Mouse (Mus musculus) inflammation-experienced regulatory T-cells (primary cell): ENCODE measurements around the gene Camk2n2. TPM values are rescaled to one million over a fixed set of nuclear protein-coding genes. Genes with fewer than 3 reads are reported as not detected.

ENCODE experiments used
- polyA plus RNA-seq, 2 experiments: library from polyadenylated mRNA; unstranded; fragments of 100-300 nt; shearing (Covaris generic); gene quantifications; one replicate each; pipeline ENCODE4 v1.2.1; 2017

The Camk2n2 gene
- under 1 TPM; 0.29 to 0.84 TPM for polyA plus RNA-seq

DNA sequence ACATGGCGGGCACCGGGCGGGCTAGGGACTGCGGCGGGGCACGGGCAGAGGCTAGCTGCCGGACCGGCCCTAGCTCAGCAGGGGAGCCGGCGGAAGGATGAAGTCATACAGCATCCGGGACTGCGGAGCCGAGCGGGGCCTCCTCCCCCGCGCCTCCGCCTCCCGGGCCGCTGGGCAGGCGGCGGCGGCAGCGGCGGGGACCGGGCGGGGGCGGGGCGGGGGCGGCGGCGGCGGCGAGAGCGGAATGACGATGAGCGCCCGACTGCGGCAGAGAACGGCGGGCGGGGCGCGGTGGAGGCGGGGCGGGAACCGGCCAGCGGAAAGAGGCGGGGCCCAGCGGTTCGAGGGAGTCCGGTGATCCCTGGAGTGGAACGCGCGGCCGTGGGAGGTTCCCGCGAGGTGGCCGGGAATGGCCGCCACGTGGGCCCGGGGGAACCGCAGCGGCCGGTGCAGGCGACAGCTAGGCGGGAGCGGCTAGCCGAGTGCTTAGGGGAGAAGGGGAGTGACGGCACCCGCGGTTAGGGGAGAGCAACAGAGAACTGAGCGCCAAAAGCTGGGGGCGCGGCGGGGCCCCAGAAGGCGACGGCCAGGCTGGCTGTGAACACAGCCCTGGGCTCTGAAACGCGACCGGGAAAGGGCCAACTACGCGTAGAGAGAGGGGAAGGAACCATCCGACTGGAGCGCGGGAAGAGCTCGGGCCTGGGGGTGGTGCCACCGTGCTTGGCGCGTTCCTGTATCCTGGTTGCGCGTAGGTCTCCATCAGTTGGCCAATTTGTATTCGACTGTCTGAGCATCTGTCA is at the start of gene Camk2n2:
Gene Camk2n2, minus strand, starts transcription at position 97 of the 800 bp plus-strand sequence.

DNA sequence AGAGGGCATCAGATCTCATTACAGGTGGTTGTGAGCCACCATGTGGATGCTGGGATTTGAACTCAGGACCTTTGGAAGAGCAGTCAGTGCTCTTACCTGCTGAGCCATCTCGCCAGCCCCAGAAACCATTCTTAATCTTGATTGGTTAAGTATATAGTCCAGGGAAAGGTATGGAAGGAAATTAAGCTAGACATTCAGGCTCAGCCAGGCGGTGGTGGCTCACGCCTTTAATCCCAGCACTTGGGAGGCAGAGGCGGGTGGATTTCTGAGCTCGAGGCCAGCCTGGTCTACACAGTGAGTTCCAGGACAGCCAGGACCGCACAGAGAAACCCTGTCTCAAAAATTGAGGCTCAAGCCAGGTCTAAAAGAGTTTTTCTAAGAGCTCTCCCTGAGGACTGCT is 46.9 kb upstream of the Camk2n2 start, which contains the start of gene Eif4g1:
Gene Eif4g1, plus strand, starts transcription at position 301 of the 400 bp plus-strand sequence.

GRCm38 (mm10) chr16:20651076-20651946 is 30.2 kb upstream of the Camk2n2 start, which contains the start of gene Psmd2:
TSS of gene Psmd2 (plus strand) at chr16:20651652.

DNA sequence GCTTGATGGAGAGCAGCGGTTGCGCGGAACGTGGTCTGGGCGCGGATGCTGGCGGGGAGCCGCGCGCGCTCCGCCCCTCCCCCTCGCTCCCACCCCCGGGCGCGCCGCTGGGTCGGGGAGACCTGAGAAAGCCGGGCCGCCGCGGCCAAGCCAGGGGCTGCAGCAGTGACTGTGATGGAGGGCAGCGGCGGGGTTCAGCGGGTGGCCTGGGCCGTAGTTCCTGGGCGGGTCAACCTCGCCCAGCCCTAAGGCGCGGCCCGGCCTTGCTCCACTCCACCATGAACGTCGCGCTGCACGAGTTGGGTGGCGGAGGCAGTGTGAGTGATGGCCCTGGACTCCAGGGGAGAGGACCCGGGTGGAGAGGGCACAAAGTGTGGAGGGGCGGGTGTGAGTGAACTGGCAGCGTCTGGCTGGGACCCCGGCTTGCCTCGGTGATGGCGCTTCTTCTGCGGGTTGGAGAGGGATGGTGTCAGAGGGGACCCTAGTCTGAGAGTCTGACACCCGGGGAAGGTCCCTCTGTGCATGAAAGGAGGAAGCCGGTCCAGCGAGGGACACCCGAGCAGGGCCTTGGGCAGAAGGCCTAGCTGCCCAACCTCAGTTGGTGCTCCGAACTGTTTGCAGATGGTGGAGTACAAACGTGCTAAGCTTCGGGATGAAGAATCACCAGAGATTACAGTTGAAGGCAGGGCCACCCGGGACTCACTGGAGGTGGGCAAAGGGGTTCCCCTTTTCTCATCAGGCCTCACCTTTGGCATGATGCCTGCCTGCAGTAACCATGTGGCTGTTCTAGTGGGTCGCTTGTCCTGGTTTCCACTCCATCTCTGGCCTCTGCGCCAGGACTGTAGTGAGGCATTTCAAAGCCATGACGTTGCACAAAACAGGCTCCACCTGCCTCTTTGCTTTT is 8.9 kb upstream of the Camk2n2 start, which contains the start of gene Ece2:
Gene Ece2, plus strand, starts transcription at position 98 of the 904 bp plus-strand sequence.

GRCm38 (mm10) chr16:20611357-20612227 is 9.5 kb downstream of the Camk2n2 start, which contains the start of the genes Eef1akmt4, Gm49333 and Alg3:
TSS of gene Eef1akmt4 (plus strand) at chr16:20611593.
TSS of gene Gm49333 (plus strand) at chr16:20611610.
TSS of gene Alg3 (minus strand) at chr16:20611735.

GRCm38 (mm10) chr16:20589366-20589938 is 31.6 kb downstream of the Camk2n2 start, which contains the start of gene Vwa5b2:
TSS of gene Vwa5b2 (plus strand) at chr16:20589471.

Other genes starting within 250 kb of the Camk2n2 start
- 10 to 100 TPM; 27.0 to 32.6 TPM for gene Abcc5, start 194.9 kb downstream of the Camk2n2 start, polyA plus RNA-seq
- gene Eif2b5, start 122.5 kb downstream of the Camk2n2 start, polyA plus RNA-seq: 10 to 100 TPM; 70.2 to 83.7 TPM
- gene Dvl3, start 104.3 kb downstream of the Camk2n2 start, polyA plus RNA-seq: 10 to 100 TPM; 24.1 to 26.7 TPM
- gene Ap2m1, start 85.8 kb downstream of the Camk2n2 start, polyA plus RNA-seq: 100 to 1,000 TPM; 385 to 421 TPM
- gene Abcf3, start 72.7 kb downstream of the Camk2n2 start, polyA plus RNA-seq: 100 to 1,000 TPM in 1 of 2 experiments, 10 to 100 TPM in 1; 65.1 to 102 TPM
- gene Vwa5b2, start 31.8 kb downstream of the Camk2n2 start, polyA plus RNA-seq: 1 to 10 TPM in 1 of 2 experiments, under 1 TPM in 1; 0.08 to 2.4 TPM
- 10 to 100 TPM; 16.1 to 20.0 TPM for gene Eef1akmt4, start 9.7 kb downstream of the Camk2n2 start, polyA plus RNA-seq
- not detected for gene Gm49333, start 9.7 kb downstream of the Camk2n2 start, polyA plus RNA-seq
- 10 to 100 TPM; 39.7 to 42.7 TPM for gene Alg3, start 9.6 kb downstream of the Camk2n2 start, polyA plus RNA-seq
- not detected for gene Ece2, start 8.5 kb upstream of the Camk2n2 start, polyA plus RNA-seq
- gene Psmd2, start 30.4 kb upstream of the Camk2n2 start, polyA plus RNA-seq: 100 to 1,000 TPM; 221 to 235 TPM
- 100 to 1,000 TPM; 104 to 132 TPM for gene Eif4g1, start 47.0 kb upstream of the Camk2n2 start, polyA plus RNA-seq
- 1 to 10 TPM; 1.3 to 3.9 TPM for gene Fam131a, start 72.0 kb upstream of the Camk2n2 start, polyA plus RNA-seq
- gene Polr2h, start 96.4 kb upstream of the Camk2n2 start, polyA plus RNA-seq: 10 to 100 TPM; 50.7 to 72.0 TPM
- gene Clcn2, start 96.5 kb upstream of the Camk2n2 start, polyA plus RNA-seq: 1 to 10 TPM; 2.7 to 3.5 TPM
- gene Chrd, start 111.8 kb upstream of the Camk2n2 start, polyA plus RNA-seq: not detected
- under 1 TPM in 1 of 2 experiments, not detected in 1; 0.11 TPM for gene Thpo, start 113.2 kb upstream of the Camk2n2 start, polyA plus RNA-seq